Mouse (Mus musculus): ENCODE results near the gene Defb35. TPM values are rescaled to one million over a fixed set of nuclear protein-coding genes. Genes with fewer than 3 reads are reported as not detected.
"Not testable (repeated sequence)": the region's sequence is repeated elsewhere in the genome, so short reads cannot be mapped to it uniquely, and the experiment has no call there.

The Defb35 gene
- polyA plus RNA-seq (2012; rRNA removed) (not detected in 2 replicates), polyA plus RNA-seq (2014; fragmentation: Nextera tagmentation; extraction: Ambion mirVana) (not detected in 2 replicates)

DNA sequence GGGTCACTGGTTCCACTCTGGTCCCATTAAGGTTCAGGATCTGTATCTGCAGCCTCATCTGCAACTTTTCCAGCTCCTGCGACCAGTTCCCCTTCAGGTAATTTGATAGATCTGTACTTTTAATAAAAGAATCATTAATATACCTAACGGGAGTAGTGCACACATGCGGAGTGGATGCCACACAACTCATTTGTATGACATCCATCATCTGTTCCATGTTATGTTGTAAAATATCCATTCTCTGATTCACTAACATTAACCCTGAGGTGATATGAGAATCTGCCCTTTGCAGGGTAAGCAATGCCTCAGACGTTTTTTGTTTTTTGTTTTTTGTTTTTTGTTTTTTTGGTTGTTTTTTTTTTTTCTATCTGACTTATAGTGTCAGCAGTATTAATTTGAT, at the start of gene Defb35:
Gene Defb35, plus strand, starts transcription at position 301 of the 400 bp plus-strand sequence.
- not testable (repeated sequence) for H3K36me3 ChIP-seq (replicated peaks; ENCODE audit: control insufficient read depth, insufficient read depth, low read depth); H3K27ac ChIP-seq; H3K4me3 ChIP-seq (ENCODE audit: insufficient read depth in 1 of 2, low read depth in 2 of 2, low read length in 2 of 2); H3K4me1 ChIP-seq (replicated peaks; ENCODE audit: control insufficient read depth in 2 of 2, insufficient read depth in 2 of 2, low read length in 1 of 2); ATAC-seq (ENCODE audit: insufficient read depth); H3K27me3 ChIP-seq (ENCODE audit: control insufficient read depth, insufficient read depth, low read length); H3K9ac ChIP-seq (replicated peaks); DNase-seq (ENCODE audit: low read depth in 3 of 3, low spot score in 3 of 3); H3K4me2 ChIP-seq (ENCODE audit: low read depth); H3K9me3 ChIP-seq (ENCODE audit: control insufficient read depth, low read length)
- WGBS (ENCODE audit: insufficient replicate concordance): 59% methylated on average over 4 of the region's 4 CpGs

DNA sequence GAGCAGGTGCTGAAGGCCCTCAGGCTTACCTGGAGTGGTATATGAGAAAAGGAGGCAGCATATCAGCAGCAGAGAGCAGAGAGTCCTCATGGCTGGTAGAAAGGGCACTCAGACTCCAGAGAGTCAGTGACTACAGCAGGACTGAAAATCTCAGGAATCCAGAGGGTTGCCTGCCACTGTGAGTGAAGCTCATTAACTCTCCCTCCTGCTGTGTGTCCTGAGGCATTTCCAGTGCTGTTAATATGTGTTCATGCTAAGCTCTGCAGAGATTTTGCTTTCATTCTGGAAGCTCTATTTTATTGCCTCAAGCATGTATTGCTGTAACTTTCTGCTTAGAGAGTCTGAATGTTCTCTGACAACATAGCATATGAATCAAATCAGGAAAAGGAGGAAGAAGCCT, 31.9 kb upstream of the Defb35 start, which contains the start of gene Defb11:
Gene Defb11, minus strand, starts transcription at position 123 of the 400 bp plus-strand sequence.
- H3K4me1 ChIP-seq (replicated peaks; ENCODE audit: control insufficient read depth in 2 of 2, insufficient read depth in 2 of 2, low read length in 1 of 2); H3K36me3 ChIP-seq (replicated peaks; ENCODE audit: control insufficient read depth, insufficient read depth, low read depth); ATAC-seq (ENCODE audit: insufficient read depth); H3K9ac ChIP-seq (replicated peaks); H3K4me2 ChIP-seq (ENCODE audit: low read depth); H3K27me3 ChIP-seq (ENCODE audit: control insufficient read depth, insufficient read depth, low read length); H3K27ac ChIP-seq; H3K9me3 ChIP-seq (ENCODE audit: control insufficient read depth, low read length); H3K4me3 ChIP-seq (ENCODE audit: insufficient read depth in 1 of 2, low read depth in 2 of 2, low read length in 2 of 2); DNase-seq (ENCODE audit: low read depth in 3 of 3, low spot score in 3 of 3): not testable (repeated sequence)

DNA sequence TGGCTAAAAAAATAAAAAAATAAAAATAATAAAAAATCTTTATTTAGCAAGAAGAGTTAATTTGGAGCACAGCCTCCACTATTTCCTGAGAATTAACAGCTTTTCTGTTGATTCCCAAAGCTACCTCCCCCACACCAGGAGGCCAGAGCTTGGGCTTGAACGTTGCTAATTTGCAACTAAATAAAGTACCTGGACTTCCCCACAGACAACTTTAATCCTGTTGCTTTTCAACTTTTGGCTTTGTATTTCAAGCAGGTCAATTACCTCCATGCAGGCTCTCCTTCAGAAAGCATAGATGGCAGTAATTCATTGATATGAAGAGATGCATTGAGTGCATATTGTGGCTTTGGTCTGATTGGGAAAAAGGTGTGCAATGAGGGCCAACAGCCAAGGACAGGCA, 26.2 kb upstream of the Defb35 start:
- Histone ChIP-seq H3K4me3 (ENCODE audit: insufficient read depth in 1 of 2, low read depth in 2 of 2, low read length in 2 of 2) (no peak overlapping the region), H3K9me3 (ENCODE audit: control insufficient read depth, low read length) (no peaks in the 10 kb centered on the region), H3K4me1 (replicated peaks; ENCODE audit: control insufficient read depth in 2 of 2, insufficient read depth in 2 of 2, low read length in 1 of 2) (no peaks in the 10 kb centered on the region), H3K4me2 (ENCODE audit: low read depth) (no peak overlapping the region), H3K27me3 (ENCODE audit: control insufficient read depth, insufficient read depth, low read length) (no peaks in the 10 kb centered on the region), H3K27ac (no peak overlapping the region), H3K9ac (replicated peaks) (no peak overlapping the region), H3K36me3 (replicated peaks; ENCODE audit: control insufficient read depth, insufficient read depth, low read depth) (no peaks in the 10 kb centered on the region)
- no peak for DNase-seq (ENCODE audit: low read depth in 3 of 3, low spot score in 3 of 3)
- WGBS (ENCODE audit: insufficient replicate concordance): 13% methylated on average over 1 of the region's 1 CpGs
- TF ChIP-seq CTCF (IDR thresholded peaks at IDR 0.05; ENCODE audit: low read depth) (no peak), EP300 (IDR thresholded peaks at IDR 0.05; ENCODE audit: low read depth) (no peak)
- no peak for ATAC-seq (ENCODE audit: insufficient read depth)

DNA sequence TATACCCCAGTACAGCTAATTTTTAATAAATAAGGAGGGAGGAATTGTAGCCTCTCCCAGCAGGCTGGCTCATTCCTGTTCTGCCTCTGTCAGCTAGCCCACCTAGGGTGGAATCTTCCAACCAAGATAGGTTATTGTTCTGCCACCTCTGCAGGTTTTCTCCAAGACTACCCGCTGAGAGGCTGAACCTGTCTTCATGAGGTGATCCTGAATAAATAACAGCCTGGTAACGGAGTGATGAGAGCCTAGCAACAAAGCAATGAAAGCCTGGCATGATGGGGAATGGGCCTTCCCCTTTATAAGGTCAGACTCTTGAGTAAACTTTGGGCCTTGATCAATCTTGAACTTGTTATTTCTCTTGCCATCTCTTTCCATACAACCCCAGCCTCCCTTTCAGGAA, 25.6 kb upstream of the Defb35 start:
- Histone ChIP-seq H3K36me3 (replicated peaks; ENCODE audit: control insufficient read depth, insufficient read depth, low read depth) (no peaks in the 10 kb centered on the region), H3K4me2 (ENCODE audit: low read depth) (no peak overlapping the region), H3K27me3 (ENCODE audit: control insufficient read depth, insufficient read depth, low read length) (no peaks in the 10 kb centered on the region), H3K27ac (no peak overlapping the region), H3K9me3 (ENCODE audit: control insufficient read depth, low read length) (no peaks in the 10 kb centered on the region), H3K9ac (replicated peaks) (no peak overlapping the region), H3K4me3 (ENCODE audit: insufficient read depth in 1 of 2, low read depth in 2 of 2, low read length in 2 of 2) (no peak overlapping the region), H3K4me1 (replicated peaks; ENCODE audit: control insufficient read depth in 2 of 2, insufficient read depth in 2 of 2, low read length in 1 of 2) (no peaks in the 10 kb centered on the region)
- ATAC-seq (ENCODE audit: insufficient read depth) (no peak), DNase-seq (ENCODE audit: low read depth in 3 of 3, low spot score in 3 of 3) (no peak)
- TF ChIP-seq CTCF (IDR thresholded peaks at IDR 0.05; ENCODE audit: low read depth): no peak
- no peak for TF ChIP-seq EP300 (IDR thresholded peaks at IDR 0.05; ENCODE audit: low read depth)
- 20% methylated on average over 2 of the region's 2 CpGs for WGBS (ENCODE audit: insufficient replicate concordance)

GRCm38 (mm10) chr8:21915625-21916024, 22.5 kb upstream of the Defb35 start:
- no peak for ATAC-seq (ENCODE audit: insufficient read depth)

GRCm38 (mm10) chr8:21930754-21931153, 7.4 kb upstream of the Defb35 start:
- not testable (repeated sequence) for DNase-seq (ENCODE audit: low read depth in 3 of 3, low spot score in 3 of 3); H3K9me3 ChIP-seq (ENCODE audit: control insufficient read depth, low read length); H3K4me1 ChIP-seq (replicated peaks; ENCODE audit: control insufficient read depth in 2 of 2, insufficient read depth in 2 of 2, low read length in 1 of 2); H3K36me3 ChIP-seq (replicated peaks; ENCODE audit: control insufficient read depth, insufficient read depth, low read depth); H3K27me3 ChIP-seq (ENCODE audit: control insufficient read depth, insufficient read depth, low read length); H3K4me2 ChIP-seq (ENCODE audit: low read depth); H3K9ac ChIP-seq (replicated peaks); ATAC-seq (ENCODE audit: insufficient read depth); H3K4me3 ChIP-seq (ENCODE audit: insufficient read depth in 1 of 2, low read depth in 2 of 2, low read length in 2 of 2); H3K27ac ChIP-seq
- WGBS (ENCODE audit: insufficient replicate concordance): 53% methylated on average over 3 of the region's 3 CpGs

More at GRCm38 (mm10) chr8:21915625-21916024, 22.5 kb upstream of the Defb35 start:
- no peak for DNase-seq (ENCODE audit: low read depth in 3 of 3, low spot score in 3 of 3)
- TF ChIP-seq CTCF (IDR thresholded peaks at IDR 0.05; ENCODE audit: low read depth): no peak
- TF ChIP-seq EP300 (IDR thresholded peaks at IDR 0.05; ENCODE audit: low read depth): no peak
- no peaks in the 10 kb centered on the region for H3K4me1 ChIP-seq (replicated peaks; ENCODE audit: control insufficient read depth in 2 of 2, insufficient read depth in 2 of 2, low read length in 1 of 2)
- no peak overlapping the region for H3K4me2 ChIP-seq (ENCODE audit: low read depth)
- WGBS (ENCODE audit: insufficient replicate concordance): 71% methylated on average over 3 of the region's 3 CpGs
- H3K9me3 ChIP-seq (ENCODE audit: control insufficient read depth, low read length): no peaks in the 10 kb centered on the region
- no peak overlapping the region for H3K9ac ChIP-seq (replicated peaks)
- no peak overlapping the region for H3K27ac ChIP-seq
- no peaks in the 10 kb centered on the region for H3K36me3 ChIP-seq (replicated peaks; ENCODE audit: control insufficient read depth, insufficient read depth, low read depth)
- no peaks in the 10 kb centered on the region for H3K27me3 ChIP-seq (ENCODE audit: control insufficient read depth, insufficient read depth, low read length)
- H3K4me3 ChIP-seq (ENCODE audit: insufficient read depth in 1 of 2, low read depth in 2 of 2, low read length in 2 of 2): no peak overlapping the region
